Mouse (Mus musculus) midbrain, embryonic 10.5 days (tissue): ENCODE measurements around the gene Olfr1472. TPM values are rescaled to one million over a fixed set of nuclear protein-coding genes. Genes with fewer than 3 reads are reported as not detected.
"Not testable (repeated sequence)": the region's sequence is repeated elsewhere in the genome, so short reads cannot be mapped to it uniquely, and the experiment has no call there.

Experiments used
- DNase-seq: peaks from one replicate; pipeline ENCODE4 v3.0.0-alpha.2; 2017; ENCODE audit warnings: low spot score
- H3K27ac ChIP-seq: fragments of 300-500 bp; sonication (generic); replicated peaks from 2 replicates; pipeline ENCODE4 v1.5.1; 2016; ENCODE audit warnings: mild to moderate bottlenecking
- H3K27me3 ChIP-seq: fragments of 300-500 bp; sonication (generic); 2 replicates; pipeline ENCODE4 v1.6.1; 2016; ENCODE audit warnings: low read depth, mild to moderate bottlenecking; ENCODE audit not compliant: poor library complexity, severe bottlenecking
- H3K36me3 ChIP-seq: fragments of 300-500 bp; sonication (generic); 2 replicates; pipeline ENCODE4 v1.6.1; 2016; ENCODE audit warnings: mild to moderate bottlenecking, moderate library complexity
- H3K4me1 ChIP-seq: fragments of 300-500 bp; sonication (generic); 2 replicates; pipeline ENCODE4 v1.6.1; 2016
- H3K4me3 ChIP-seq: fragments of 300-500 bp; sonication (generic); 2 replicates; pipeline ENCODE4 v1.5.1; 2016; ENCODE audit warnings: mild to moderate bottlenecking, moderate library complexity
- H3K9me3 ChIP-seq: fragments of 300-500 bp; sonication (generic); replicated peaks from 2 replicates; pipeline ENCODE4 v1.6.1; 2016; ENCODE audit warnings: mild to moderate bottlenecking
- WGBS: fragments of 180-500 bp; shearing (Covaris S2); methylation state at CpG from one replicate; pipeline ENCODE4 v1.1.7; 2016; 5-methylcytosine and 5-hydroxymethylcytosine counted together
- polyA plus RNA-seq: library from polyadenylated mRNA; unstranded; fragments of >200 nt; fragmentation: Nextera tagmentation; extraction: Ambion mirVana; gene quantifications from 2 replicates; pipeline ENCODE4 v1.2.1, GENCODE M21; 2016

The Olfr1472 gene
- not detected in 2 replicates for polyA plus RNA-seq

DNA sequence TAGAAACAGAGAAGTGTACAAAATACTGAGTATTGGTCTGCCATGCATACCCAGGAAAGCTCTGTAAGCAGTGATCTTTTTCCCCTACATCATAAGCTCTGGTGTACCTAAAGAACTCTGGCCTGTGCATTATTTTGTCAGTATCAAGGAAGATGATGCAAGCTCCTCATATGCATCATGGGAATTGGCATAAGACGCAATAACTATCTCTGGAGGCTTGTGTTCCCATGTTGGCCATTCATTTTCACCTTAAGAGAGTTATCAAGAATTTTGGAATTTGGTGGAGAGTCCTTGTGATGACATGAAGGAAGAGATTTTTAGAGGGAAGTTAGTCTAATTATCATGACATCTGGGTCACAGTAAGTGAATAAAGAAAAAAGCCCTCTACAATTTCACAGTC, at the start of gene Olfr1472:
Gene Olfr1472 (minus strand): TSS at position 101 of the 400 bp plus-strand sequence.
- Histone ChIP-seq H3K27ac (no peak within 1 kb of the TSS), H3K4me3 (no peak within 1 kb of the TSS), H3K4me1 (no peaks in the 10 kb centered on the region), H3K27me3 (no peaks in the 10 kb centered on the region), H3K9me3 (peaks cover 39% of the 10 kb centered on the region), H3K36me3 (no peaks in the 10 kb centered on the region)
- no peak for DNase-seq
- 82% methylated on average over 1 of the region's 1 CpGs for WGBS

DNA sequence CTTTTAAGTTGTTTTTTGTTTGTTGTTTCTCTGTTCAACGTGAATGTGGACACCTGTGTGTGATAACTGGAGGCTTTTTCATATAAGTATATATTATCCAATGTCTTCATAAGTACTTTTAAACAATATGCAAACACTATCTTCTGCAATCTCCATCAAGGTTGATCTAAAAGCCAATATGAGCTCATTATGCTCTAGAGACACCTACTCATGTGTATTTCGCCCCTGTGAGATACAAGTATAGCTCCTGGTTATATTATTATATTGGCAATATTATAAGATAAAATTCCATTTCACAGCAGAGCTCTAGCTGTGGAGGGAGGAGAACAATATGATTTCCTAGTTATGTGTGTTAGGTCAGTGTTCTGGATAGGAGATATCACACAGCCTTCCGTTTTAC, 44.4 kb upstream of the Olfr1472 start, which contains the start of gene Olfr1477:
Gene Olfr1477 (plus strand): TSS at position 301 of the 400 bp plus-strand sequence.
- WGBS: 82% methylated on average over 3 of the region's 3 CpGs
- no peaks in the 10 kb centered on the region for H3K36me3 ChIP-seq

DNA sequence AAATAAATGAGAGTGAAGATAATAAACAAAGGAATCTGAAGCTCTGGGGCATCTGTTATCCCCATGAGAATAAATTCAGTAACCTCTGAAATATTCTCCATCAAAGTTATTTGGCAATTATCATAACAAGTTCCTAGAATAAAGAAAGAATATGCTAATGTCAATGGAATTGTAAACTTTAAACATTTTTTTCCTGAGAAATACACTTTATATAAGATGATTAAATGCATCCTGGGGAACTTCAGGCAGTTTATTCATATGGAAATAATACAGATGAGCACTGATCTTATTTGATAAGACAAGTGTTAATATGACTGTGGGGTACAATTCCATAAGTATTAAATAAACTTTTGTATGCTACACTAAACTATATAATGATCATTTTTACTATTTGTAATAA, 24.2 kb upstream of the Olfr1472 start, which contains the start of gene Olfr1475:
Gene Olfr1475 (minus strand): TSS at position 101 of the 400 bp plus-strand sequence.
- Histone ChIP-seq H3K4me3 (no peak within 1 kb of the TSS), H3K27me3 (no peaks in the 10 kb centered on the region), H3K9me3 (0 out of 2 replicates have a peak, but pooled peaks cover under 1% of the 10 kb centered on the region), H3K36me3 (no peaks in the 10 kb centered on the region), H3K27ac (no peak within 1 kb of the TSS), H3K4me1 (no peaks in the 10 kb centered on the region)
- DNase-seq: no peak

More for the DNA sequence above, 44.4 kb upstream of the Olfr1472 start, which contains the start of gene Olfr1477:
- no peaks in the 10 kb centered on the region for H3K27me3 ChIP-seq
- H3K27ac ChIP-seq: no peak within 1 kb of the TSS
- no peak for DNase-seq
- peaks cover 27% of the 10 kb centered on the region for H3K9me3 ChIP-seq
- no peak within 1 kb of the TSS for H3K4me3 ChIP-seq
- H3K4me1 ChIP-seq: no peaks in the 10 kb centered on the region

DNA sequence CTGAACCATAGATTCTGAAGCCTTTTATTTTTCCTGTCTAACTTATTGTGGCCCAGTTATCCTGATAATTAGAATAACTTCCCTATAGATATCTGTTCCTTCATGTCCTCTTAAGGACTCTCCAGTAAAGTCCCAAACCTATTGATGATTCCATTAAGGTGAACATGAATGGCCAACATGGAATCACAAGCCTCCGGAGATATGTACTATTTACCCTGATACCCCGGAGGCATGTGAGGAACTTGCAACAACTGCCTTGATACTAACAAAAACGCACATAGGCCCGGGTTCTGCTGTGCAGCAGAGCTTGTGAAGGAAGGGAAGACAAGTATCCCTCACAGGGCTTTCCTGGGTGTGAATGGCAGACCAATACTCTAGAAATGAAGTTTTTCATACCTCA, 13.4 kb upstream of the Olfr1472 start, which contains the start of gene Olfr1474:
Gene Olfr1474 (plus strand): TSS at position 301 of the 400 bp plus-strand sequence.
- not testable (repeated sequence) for H3K4me1 ChIP-seq, H3K9me3 ChIP-seq, H3K27me3 ChIP-seq, H3K4me3 ChIP-seq, H3K27ac ChIP-seq, DNase-seq, H3K36me3 ChIP-seq
- 82% methylated on average over 4 of the region's 4 CpGs for WGBS

DNA sequence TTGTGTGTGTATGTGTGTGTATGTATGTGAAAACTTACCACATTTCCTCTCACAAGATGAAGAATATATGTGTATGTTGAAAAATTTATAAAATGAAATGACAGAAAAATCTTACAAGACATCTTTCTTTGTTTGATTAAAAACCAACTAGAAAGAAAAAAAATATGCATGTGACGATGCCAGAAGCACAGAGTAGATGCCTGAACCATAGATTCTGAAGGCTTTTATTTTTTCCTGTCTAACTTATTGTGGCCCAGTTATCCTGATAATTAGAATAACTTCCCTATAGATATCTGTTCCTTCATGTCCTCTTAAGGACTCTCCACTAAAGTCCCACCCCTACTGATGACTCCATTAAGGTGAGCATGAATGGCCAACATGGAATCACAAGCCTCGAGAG, 12.8 kb downstream of the Olfr1472 start, which contains the start of gene Olfr1471:
Gene Olfr1471 (plus strand): TSS at position 301 of the 400 bp plus-strand sequence.
- WGBS: 74% methylated on average over 2 of the region's 2 CpGs

DNA sequence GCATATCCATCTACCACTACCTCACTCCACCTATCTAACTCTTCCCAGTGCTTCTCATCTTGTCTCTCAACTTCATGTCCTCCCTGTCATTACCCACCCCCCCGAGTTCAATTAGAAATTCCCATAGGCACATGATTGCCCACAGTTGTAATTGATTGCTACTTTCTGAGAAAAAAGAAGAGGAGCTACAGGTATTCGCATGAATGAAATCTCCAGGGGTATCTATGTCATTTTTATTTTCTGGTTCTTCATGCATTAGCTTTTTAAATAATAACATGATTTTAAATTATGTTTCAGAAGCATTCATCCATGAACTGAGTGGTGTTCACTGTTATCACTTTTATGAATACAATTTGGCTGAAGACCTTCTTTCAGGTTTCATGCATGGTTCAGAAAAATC, 48.3 kb downstream of the Olfr1472 start, which contains the start of gene Olfr1469:
Gene Olfr1469 (plus strand): TSS at position 301 of the 400 bp plus-strand sequence.
- H3K36me3 ChIP-seq: no peaks in the 10 kb centered on the region
- WGBS: 94% methylated on average over 2 of the region's 2 CpGs
- H3K27me3 ChIP-seq: no peaks in the 10 kb centered on the region
- H3K4me1 ChIP-seq: no peaks in the 10 kb centered on the region
- no peak within 1 kb of the TSS for H3K4me3 ChIP-seq
- DNase-seq: no peak
- no peak within 1 kb of the TSS for H3K27ac ChIP-seq
- peaks cover 13% of the 10 kb centered on the region for H3K9me3 ChIP-seq

More for the DNA sequence above, 12.8 kb downstream of the Olfr1472 start, which contains the start of gene Olfr1471:
- H3K36me3 ChIP-seq, H3K27ac ChIP-seq, H3K4me3 ChIP-seq, DNase-seq, H3K4me1 ChIP-seq, H3K27me3 ChIP-seq: not testable (repeated sequence)
- H3K9me3 ChIP-seq: peaks cover 19% of the 10 kb centered on the region

Other genes with a start within 250 kb of the Olfr1472 start
- gene Olfr1463, start 224.8 kb downstream of the Olfr1472 start, polyA plus RNA-seq: not detected in 2 replicates
- gene Olfr1465, start 140.5 kb downstream of the Olfr1472 start, polyA plus RNA-seq: not detected in 2 replicates
- not detected in 2 replicates for gene Olfr1466, start 117.2 kb downstream of the Olfr1472 start, polyA plus RNA-seq
- not detected in 2 replicates for gene Olfr1467, start 93.8 kb downstream of the Olfr1472 start, polyA plus RNA-seq
- gene Olfr1469, start 48.2 kb downstream of the Olfr1472 start, polyA plus RNA-seq: not detected in 2 replicates
- not detected in 2 replicates for gene Olfr1471, start 12.7 kb downstream of the Olfr1472 start, polyA plus RNA-seq
- not detected in 2 replicates for gene Olfr1474, start 13.5 kb upstream of the Olfr1472 start, polyA plus RNA-seq
- gene Olfr1475, start 24.1 kb upstream of the Olfr1472 start, polyA plus RNA-seq: not detected in 2 replicates
- not detected in 2 replicates for gene Olfr1477, start 44.5 kb upstream of the Olfr1472 start, polyA plus RNA-seq
- not detected in 2 replicates for gene Olfr1480, start 71.8 kb upstream of the Olfr1472 start, polyA plus RNA-seq
- gene Olfr1484, start 127.4 kb upstream of the Olfr1472 start, polyA plus RNA-seq: not detected in 2 replicates
- gene Olfr1487, start 161.3 kb upstream of the Olfr1472 start, polyA plus RNA-seq: not detected in 2 replicates
- gene Olfr1489, start 175.5 kb upstream of the Olfr1472 start, polyA plus RNA-seq: not detected in 2 replicates
- not detected in 2 replicates for gene Olfr1490, start 195.0 kb upstream of the Olfr1472 start, polyA plus RNA-seq
- not detected in 2 replicates for gene Olfr1491, start 241.2 kb upstream of the Olfr1472 start, polyA plus RNA-seq